Mouse (Mus musculus) CD8-positive naive resting alpha-beta T cell, adult 57 days (primary cell): Measurements from ENCODE around the gene Pxdc1. TPM values are rescaled to one million over a fixed set of nuclear protein-coding genes. Genes with fewer than 3 reads are reported as not detected.

Experiments used
- total RNA-seq: library from RNA; stranded (reverse); gene quantifications from one replicate; pipeline ENCODE4 v1.2.4, GENCODE M21; 2023

Pxdc1 gene
- 7.5 TPM for total RNA-seq

GRCm38 (mm10) chr13:34653391-34653790, at the start of gene Pxdc1:
Gene Pxdc1, minus strand, starts transcription at chr13:34653486.

Other genes starting within 250 kb of the Pxdc1 start
- not detected for gene Fam50b, start 81.4 kb upstream of the Pxdc1 start, total RNA-seq
- gene Prpf4b, start 221.8 kb upstream of the Pxdc1 start, total RNA-seq = 178 TPM